Mouse (Mus musculus): ENCODE data around the gene Trio. TPM values are rescaled to one million over a fixed set of nuclear protein-coding genes. Genes with fewer than 3 reads are reported as not detected.

The Trio gene
- polyA plus RNA-seq, 1 experiment: 56.3 TPM

GRCm38 (mm10) chr15:27796868-27797222 is 228.8 kb downstream of the Trio start:
- TF ChIP-seq CEBPB (IDR thresholded peaks at IDR 0.05; ENCODE audit: insufficient read depth, poor library complexity, severe bottlenecking): no peak
- no peak for TF ChIP-seq MYOD1 (IDR thresholded peaks at IDR 0.05; ENCODE audit: control insufficient read depth in 1 of 3, insufficient read length in 2 of 3, low read depth in 2 of 3)
- TF ChIP-seq SRF (IDR thresholded peaks at IDR 0.05; ENCODE audit: control insufficient read depth, insufficient read length, low read depth): no peak
- TF ChIP-seq USF1 (IDR thresholded peaks at IDR 0.05; ENCODE audit: low read depth): no peak
- no peak for TF ChIP-seq POLR2AphosphoS2 (IDR thresholded peaks at IDR 0.05; ENCODE audit: insufficient read length, low read depth)
- TF ChIP-seq TCF3 (IDR thresholded peaks at IDR 0.05; ENCODE audit: insufficient read length, low read depth): no peak
- TF ChIP-seq TCF12 (IDR thresholded peaks at IDR 0.05; ENCODE audit: insufficient read depth, poor library complexity, severe bottlenecking): no peak
- TF ChIP-seq REST (IDR thresholded peaks at IDR 0.05; ENCODE audit: insufficient read depth, insufficient read length): no peak
- TF ChIP-seq POLR2A (IDR thresholded peaks at IDR 0.05; ENCODE audit: insufficient read length, low read depth): no peak
- no peak for TF ChIP-seq MAX (IDR thresholded peaks at IDR 0.05; ENCODE audit: low read depth)
- TF ChIP-seq MYOG (IDR thresholded peaks at IDR 0.05; ENCODE audit: control insufficient read depth in 1 of 3, insufficient read depth in 1 of 3, insufficient read length in 2 of 3, low read depth in 2 of 3): no peak
- TF ChIP-seq E2F4 (IDR thresholded peaks at IDR 0.05; ENCODE audit: insufficient read depth): no peak
- Histone ChIP-seq H3K4me2 (ENCODE audit: low read depth) (no peak overlapping the region), H3K4me3 (no peak overlapping the region)

GRCm38 (mm10) chr15:27795942-27796867 is 229.4 kb downstream of the Trio start:
- Histone ChIP-seq H3K79me2 (ENCODE audit: control insufficient read depth, insufficient read depth) (peaks cover 5% of the 10 kb centered on the region), H3K27me3 (ENCODE audit: control insufficient read depth, insufficient read depth, insufficient read length) (no peaks in the 10 kb centered on the region), H3ac (ENCODE audit: control insufficient read depth, insufficient read length) (no peak overlapping the region), H3K4me3 (no peak overlapping the region), H3K36me3 (ENCODE audit: control insufficient read depth, insufficient read depth) (peaks cover 33% of the 10 kb centered on the region), H3K4me2 (ENCODE audit: low read depth) (no peak overlapping the region)
- TF ChIP-seq USF1 (IDR thresholded peaks at IDR 0.05; ENCODE audit: low read depth): no peak
- TF ChIP-seq POLR2AphosphoS2 (IDR thresholded peaks at IDR 0.05; ENCODE audit: insufficient read length, low read depth): peak; percentile 37

More at GRCm38 (mm10) chr15:27796868-27797222, 228.8 kb downstream of the Trio start:
- Histone ChIP-seq H3K36me3 (ENCODE audit: control insufficient read depth, insufficient read depth) (peaks cover 39% of the 10 kb centered on the region), H3K79me2 (ENCODE audit: control insufficient read depth, insufficient read depth) (peaks cover 5% of the 10 kb centered on the region), H3ac (ENCODE audit: control insufficient read depth, insufficient read length) (no peak overlapping the region), H3K27me3 (ENCODE audit: control insufficient read depth, insufficient read depth, insufficient read length) (no peaks in the 10 kb centered on the region)

GRCm38 (mm10) chr15:27793284-27793683 is 232.4 kb downstream of the Trio start:
- Histone ChIP-seq H3K4me2 (ENCODE audit: low read depth) (no peak overlapping the region), H3K27me3 (ENCODE audit: control insufficient read depth, insufficient read depth, insufficient read length) (no peaks in the 10 kb centered on the region), H3K4me3 (no peak overlapping the region), H3ac (ENCODE audit: control insufficient read depth, insufficient read length) (no peak overlapping the region), H3K79me2 (ENCODE audit: control insufficient read depth, insufficient read depth) (peaks cover 5% of the 10 kb centered on the region), H3K36me3 (ENCODE audit: control insufficient read depth, insufficient read depth) (peaks cover 22% of the 10 kb centered on the region)
- TF ChIP-seq POLR2A (IDR thresholded peaks at IDR 0.05; ENCODE audit: insufficient read length, low read depth) (no peak), REST (IDR thresholded peaks at IDR 0.05; ENCODE audit: insufficient read depth, insufficient read length) (no peak)

GRCm38 (mm10) chr15:27792473-27792872 is 233.2 kb downstream of the Trio start:
- H3K27me3 ChIP-seq (ENCODE audit: control insufficient read depth, insufficient read depth, insufficient read length): no peaks in the 10 kb centered on the region
- TF ChIP-seq TCF3 (IDR thresholded peaks at IDR 0.05; ENCODE audit: insufficient read length, low read depth): no peak
- no peak for TF ChIP-seq MYOG (IDR thresholded peaks at IDR 0.05; ENCODE audit: control insufficient read depth in 1 of 3, insufficient read depth in 1 of 3, insufficient read length in 2 of 3, low read depth in 2 of 3)
- TF ChIP-seq CEBPB (IDR thresholded peaks at IDR 0.05; ENCODE audit: insufficient read depth, poor library complexity, severe bottlenecking): no peak
- TF ChIP-seq POLR2AphosphoS2 (IDR thresholded peaks at IDR 0.05; ENCODE audit: insufficient read length, low read depth): no peak
- TF ChIP-seq MYOD1 (IDR thresholded peaks at IDR 0.05; ENCODE audit: control insufficient read depth in 1 of 3, insufficient read length in 2 of 3, low read depth in 2 of 3): no peak
- no peak for TF ChIP-seq TCF12 (IDR thresholded peaks at IDR 0.05; ENCODE audit: insufficient read depth, poor library complexity, severe bottlenecking)
- no peak for TF ChIP-seq E2F4 (IDR thresholded peaks at IDR 0.05; ENCODE audit: insufficient read depth)
- no peak for TF ChIP-seq POLR2A (IDR thresholded peaks at IDR 0.05; ENCODE audit: insufficient read length, low read depth)
- TF ChIP-seq REST (IDR thresholded peaks at IDR 0.05; ENCODE audit: insufficient read depth, insufficient read length): no peak
- no peak for TF ChIP-seq SRF (IDR thresholded peaks at IDR 0.05; ENCODE audit: control insufficient read depth, insufficient read length, low read depth)
- TF ChIP-seq MAX (IDR thresholded peaks at IDR 0.05; ENCODE audit: low read depth): no peak
- TF ChIP-seq USF1 (IDR thresholded peaks at IDR 0.05; ENCODE audit: low read depth): no peak
- peaks cover 5% of the 10 kb centered on the region for H3K79me2 ChIP-seq (ENCODE audit: control insufficient read depth, insufficient read depth)
- no peak overlapping the region for H3ac ChIP-seq (ENCODE audit: control insufficient read depth, insufficient read length)
- no peak overlapping the region for H3K4me3 ChIP-seq
- H3K36me3 ChIP-seq (ENCODE audit: control insufficient read depth, insufficient read depth): peaks cover 24% of the 10 kb centered on the region
- H3K4me2 ChIP-seq (ENCODE audit: low read depth): no peak overlapping the region

GRCm38 (mm10) chr15:27791141-27791540 is 234.5 kb downstream of the Trio start:
- H3K4me3 ChIP-seq: no peak overlapping the region
- H3K4me2 ChIP-seq (ENCODE audit: low read depth): no peak overlapping the region
- H3K79me2 ChIP-seq (ENCODE audit: control insufficient read depth, insufficient read depth): peaks cover 5% of the 10 kb centered on the region
- H3K36me3 ChIP-seq (ENCODE audit: control insufficient read depth, insufficient read depth): peaks cover 29% of the 10 kb centered on the region
- no peaks in the 10 kb centered on the region for H3K27me3 ChIP-seq (ENCODE audit: control insufficient read depth, insufficient read depth, insufficient read length)
- H3ac ChIP-seq (ENCODE audit: control insufficient read depth, insufficient read length): no peak overlapping the region
- TF ChIP-seq TCF12 (IDR thresholded peaks at IDR 0.05; ENCODE audit: insufficient read depth, poor library complexity, severe bottlenecking): no peak
- TF ChIP-seq USF1 (IDR thresholded peaks at IDR 0.05; ENCODE audit: low read depth): no peak
- TF ChIP-seq TCF3 (IDR thresholded peaks at IDR 0.05; ENCODE audit: insufficient read length, low read depth): no peak
- no peak for TF ChIP-seq MAX (IDR thresholded peaks at IDR 0.05; ENCODE audit: low read depth)
- TF ChIP-seq SRF (IDR thresholded peaks at IDR 0.05; ENCODE audit: control insufficient read depth, insufficient read length, low read depth): no peak
- TF ChIP-seq POLR2A (IDR thresholded peaks at IDR 0.05; ENCODE audit: insufficient read length, low read depth): no peak
- no peak for TF ChIP-seq POLR2AphosphoS2 (IDR thresholded peaks at IDR 0.05; ENCODE audit: insufficient read length, low read depth)
- TF ChIP-seq CEBPB (IDR thresholded peaks at IDR 0.05; ENCODE audit: insufficient read depth, poor library complexity, severe bottlenecking): no peak
- no peak for TF ChIP-seq REST (IDR thresholded peaks at IDR 0.05; ENCODE audit: insufficient read depth, insufficient read length)
- TF ChIP-seq E2F4 (IDR thresholded peaks at IDR 0.05; ENCODE audit: insufficient read depth): no peak

Measured in myocyte (in vitro differentiated cells).